Mouse (Mus musculus): ENCODE results near the gene Tesk2. TPM values are rescaled to one million over a fixed set of nuclear protein-coding genes. Genes with fewer than 3 reads are reported as not detected.
"Not testable (repeated sequence)": the region's sequence is repeated elsewhere in the genome, so short reads cannot be mapped to it uniquely, and the experiment has no call there.

Gene Tesk2
- polyA plus RNA-seq, 1 experiment from 2014 or later, result 4.3 TPM

DNA sequence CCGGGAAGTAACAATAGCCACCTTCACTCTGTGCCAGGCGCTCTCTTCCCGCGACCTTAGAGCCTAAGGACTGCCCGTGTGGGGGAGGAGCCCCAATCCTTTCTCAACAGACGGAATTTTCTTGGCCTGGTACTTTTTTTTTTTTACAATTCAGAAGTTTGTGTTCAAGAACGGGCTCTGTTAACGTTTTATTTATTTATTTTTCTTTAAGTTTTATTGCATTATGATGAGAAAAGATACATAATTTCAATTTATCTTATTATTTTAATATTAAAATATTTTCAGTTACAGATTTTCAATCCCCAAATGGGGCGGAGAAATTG is 100.9 kb downstream of the Tesk2 start, which contains the start of gene Hpdl:
Gene Hpdl (minus strand): TSS at position 14 of the 323 bp plus-strand sequence.
- no peaks in the 10 kb centered on the region for H3K9me3 ChIP-seq (ENCODE audit: control insufficient read depth, low read length)
- ATAC-seq, result no peak
- 13% methylated on average over 9 of the region's 9 CpGs for WGBS

DNA sequence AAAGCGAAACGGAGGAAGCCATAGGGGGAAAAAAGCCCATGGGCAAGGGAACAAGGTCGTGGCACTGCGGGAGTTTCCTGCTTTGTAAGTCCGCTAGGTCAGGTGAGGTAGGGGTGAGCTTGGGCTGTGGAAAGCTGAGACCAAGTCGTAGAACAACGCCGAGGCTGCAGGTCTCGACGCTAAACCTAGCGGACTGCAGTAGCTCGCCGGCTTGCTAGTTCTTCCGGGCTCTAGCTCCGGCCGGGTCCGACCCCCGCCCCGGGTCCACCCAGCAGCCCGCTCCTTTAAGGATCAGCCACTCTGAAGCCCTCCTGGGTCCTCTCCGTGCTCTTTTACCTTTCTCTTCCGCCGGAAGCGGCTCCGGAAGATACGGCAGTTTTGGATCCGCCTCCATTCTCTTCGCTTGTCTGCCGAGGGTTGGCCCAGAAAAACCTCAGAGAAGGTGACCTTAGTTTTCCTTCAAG is 103.8 kb downstream of the Tesk2 start:
- H3K4me3 ChIP-seq (replicated peaks; ENCODE audit: low read length), result peak overlapping the region; percentile 52
- H3K9ac ChIP-seq (replicated peaks; ENCODE audit: low read depth, low read length), result peak overlapping the region; percentile 66
- peaks cover 8% of the 10 kb centered on the region; the same call in 1 of the 2 replicates for H3K27me3 ChIP-seq (replicated peaks; ENCODE audit: control insufficient read depth, insufficient read depth, low read length)
- peak overlapping the region; percentile 63 for H3K4me2 ChIP-seq (ENCODE audit: low read length)
- H3K27ac ChIP-seq (ENCODE audit: low read length), result 0 out of 2 replicates have a peak overlapping the region, but pooled peaks have one; percentile 8
- no peaks in the 10 kb centered on the region for H3K9me3 ChIP-seq (ENCODE audit: control insufficient read depth, low read length)
- H3K4me1 ChIP-seq (replicated peaks; ENCODE audit: control insufficient read depth, insufficient read depth, low read length), result peaks cover 20% of the 10 kb centered on the region
- peak; percentile 60 for ATAC-seq
- H3K36me3 ChIP-seq (ENCODE audit: control insufficient read depth, insufficient read depth), result no peaks in the 10 kb centered on the region
- 2% methylated on average over 29 of the region's 29 CpGs for WGBS

More for the DNA sequence above, 100.9 kb downstream of the Tesk2 start, which contains the start of gene Hpdl:
- Histone ChIP-seq H3K27ac (ENCODE audit: low read length) (no peak within 1 kb of the TSS), H3K27me3 (replicated peaks; ENCODE audit: control insufficient read depth, insufficient read depth, low read length) (peaks cover 8% of the 10 kb centered on the region; the same call in 1 of the 2 replicates), H3K4me3 (replicated peaks; ENCODE audit: low read length) (peak within 1 kb of the TSS; percentile 43), H3K36me3 (ENCODE audit: control insufficient read depth, insufficient read depth) (no peaks in the 10 kb centered on the region), H3K4me1 (replicated peaks; ENCODE audit: control insufficient read depth, insufficient read depth, low read length) (peaks cover 18% of the 10 kb centered on the region), H3K4me2 (ENCODE audit: low read length) (peak within 1 kb of the TSS; percentile 91), H3K9ac (replicated peaks; ENCODE audit: low read depth, low read length) (peak within 1 kb of the TSS; percentile 54)

DNA sequence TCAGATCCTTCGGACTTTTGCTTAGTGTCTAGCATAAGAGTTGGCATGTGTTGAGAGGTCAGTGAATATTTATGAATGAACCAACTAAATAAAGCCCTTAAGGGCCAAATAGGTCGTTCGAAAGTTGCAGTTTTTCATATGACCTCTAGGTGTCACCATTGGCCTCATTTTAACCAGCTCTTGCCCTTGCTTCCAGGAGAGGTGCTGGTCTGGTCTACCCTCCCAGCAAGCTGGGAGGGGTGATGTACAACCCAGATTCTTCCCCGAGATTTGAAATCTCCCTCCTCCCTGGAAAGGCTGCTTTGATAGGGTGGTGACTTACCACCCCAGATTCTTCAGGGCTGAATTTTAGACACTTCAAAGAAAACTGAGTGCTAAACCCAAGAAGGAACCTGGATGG is 107.1 kb downstream of the Tesk2 start:
- no peak overlapping the region for H3K27ac ChIP-seq (ENCODE audit: low read length)
- peak; percentile 56 for ATAC-seq
- H3K9ac ChIP-seq (replicated peaks; ENCODE audit: low read depth, low read length), result no peak overlapping the region
- H3K36me3 ChIP-seq (ENCODE audit: control insufficient read depth, insufficient read depth), result no peaks in the 10 kb centered on the region
- H3K4me3 ChIP-seq (replicated peaks; ENCODE audit: low read length), result no peak overlapping the region
- no peaks in the 10 kb centered on the region for H3K9me3 ChIP-seq (ENCODE audit: control insufficient read depth, low read length)
- 3% methylated on average over 4 of the region's 4 CpGs for WGBS
- H3K4me1 ChIP-seq (replicated peaks; ENCODE audit: control insufficient read depth, insufficient read depth, low read length), result peaks cover 15% of the 10 kb centered on the region
- H3K27me3 ChIP-seq (replicated peaks; ENCODE audit: control insufficient read depth, insufficient read depth, low read length), result no peaks in the 10 kb centered on the region
- no peak overlapping the region for H3K4me2 ChIP-seq (ENCODE audit: low read length)

DNA sequence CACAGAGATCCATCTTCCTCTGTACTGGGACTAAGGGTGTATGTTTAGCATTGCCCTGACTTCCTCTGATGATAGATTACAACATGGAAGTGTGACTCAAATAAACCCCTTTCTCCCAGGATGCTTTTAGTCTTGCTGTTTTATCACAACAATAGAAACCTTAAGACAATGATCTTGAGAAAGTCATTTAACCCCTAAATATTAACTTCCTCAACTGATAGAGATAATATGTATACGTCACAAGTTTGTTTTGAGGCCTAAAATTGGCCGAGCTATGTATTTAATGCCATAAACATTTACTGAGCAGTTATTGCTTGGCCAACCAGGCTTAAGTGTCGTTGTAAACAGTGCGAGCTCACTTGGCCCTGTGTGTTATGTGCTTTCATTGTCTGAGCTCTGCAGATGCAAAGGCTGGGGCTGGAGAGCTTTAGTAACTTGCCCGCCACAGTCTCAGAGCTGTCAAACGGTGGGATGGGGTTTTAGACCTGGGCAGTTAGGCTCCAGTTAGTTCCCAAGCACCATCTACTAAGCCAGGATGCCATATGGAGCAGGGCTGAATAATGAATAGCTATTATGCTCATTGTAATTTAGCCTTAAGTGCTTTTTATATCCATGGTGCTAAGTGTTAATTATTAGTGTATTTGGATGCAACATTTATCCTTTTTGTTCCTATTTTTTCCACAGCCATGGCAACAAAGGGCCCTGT is 108.8 kb downstream of the Tesk2 start:
- peak overlapping the region; percentile 76 for H3K27ac ChIP-seq (ENCODE audit: low read length)
- H3K4me2 ChIP-seq (ENCODE audit: low read length), result no peak overlapping the region
- no peaks in the 10 kb centered on the region for H3K9me3 ChIP-seq (ENCODE audit: control insufficient read depth, low read length)
- WGBS, result 25% methylated on average over 6 of the region's 6 CpGs
- ATAC-seq, result peak; percentile 56; the same call in 1 of the 2 replicates
- H3K9ac ChIP-seq (replicated peaks; ENCODE audit: low read depth, low read length), result peak overlapping the region; percentile 22
- no peak overlapping the region for H3K4me3 ChIP-seq (replicated peaks; ENCODE audit: low read length)
- no peaks in the 10 kb centered on the region for H3K36me3 ChIP-seq (ENCODE audit: control insufficient read depth, insufficient read depth)
- H3K27me3 ChIP-seq (replicated peaks; ENCODE audit: control insufficient read depth, insufficient read depth, low read length), result no peaks in the 10 kb centered on the region
- H3K4me1 ChIP-seq (replicated peaks; ENCODE audit: control insufficient read depth, insufficient read depth, low read length), result peaks cover 15% of the 10 kb centered on the region

DNA sequence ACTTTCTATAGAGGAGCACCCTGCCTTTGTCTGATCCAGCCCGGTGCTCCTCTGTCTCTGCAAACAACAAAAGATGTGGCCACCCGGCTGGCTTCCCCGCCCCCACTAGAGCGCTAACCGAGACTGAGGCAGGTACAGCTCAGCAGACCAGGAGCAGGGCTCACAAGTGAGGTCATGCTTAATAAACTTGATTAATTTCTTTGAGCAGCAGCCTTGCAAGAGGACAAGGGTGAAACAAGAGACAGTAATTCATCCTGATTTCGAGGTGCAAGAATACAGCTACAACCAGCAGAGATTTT is 109.3 kb downstream of the Tesk2 start:
- ATAC-seq, result peak; percentile 57; the same call in 1 of the 2 replicates
- no peaks in the 10 kb centered on the region for H3K9me3 ChIP-seq (ENCODE audit: control insufficient read depth, low read length)
- H3K9ac ChIP-seq (replicated peaks; ENCODE audit: low read depth, low read length), result peak overlapping the region; percentile 4
- H3K27me3 ChIP-seq (replicated peaks; ENCODE audit: control insufficient read depth, insufficient read depth, low read length), result no peaks in the 10 kb centered on the region
- H3K4me1 ChIP-seq (replicated peaks; ENCODE audit: control insufficient read depth, insufficient read depth, low read length), result peaks cover 14% of the 10 kb centered on the region
- 10% methylated on average over 6 of the region's 6 CpGs for WGBS
- H3K4me3 ChIP-seq (replicated peaks; ENCODE audit: low read length), result no peak overlapping the region
- H3K4me2 ChIP-seq (ENCODE audit: low read length), result no peak overlapping the region
- H3K36me3 ChIP-seq (ENCODE audit: control insufficient read depth, insufficient read depth), result no peaks in the 10 kb centered on the region
- peak overlapping the region; percentile 76 for H3K27ac ChIP-seq (ENCODE audit: low read length)

DNA sequence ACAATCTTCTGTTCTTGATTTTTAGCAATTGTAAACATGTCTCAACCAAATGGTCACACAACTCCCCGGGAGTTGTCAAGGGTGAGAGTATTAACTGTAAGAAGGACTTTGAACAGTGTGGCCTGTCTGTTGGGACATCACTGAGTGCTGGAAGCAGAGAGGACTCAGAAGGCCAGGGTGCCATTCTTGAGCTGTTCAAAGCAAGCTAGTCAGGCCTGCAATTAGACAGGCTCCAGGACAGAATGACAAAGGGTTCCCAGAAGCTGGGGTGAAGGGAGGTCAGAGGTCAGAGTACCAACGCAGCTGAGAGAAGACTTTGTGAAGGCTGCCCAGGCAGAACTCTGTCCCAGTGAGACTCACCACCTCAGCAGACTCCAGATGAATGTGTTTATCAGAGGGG is 118.3 kb downstream of the Tesk2 start:
- H3K9ac ChIP-seq (replicated peaks; ENCODE audit: low read depth, low read length), result no peak overlapping the region
- 0 out of 2 replicates have a peak, but pooled peaks cover 2% of the 10 kb centered on the region for H3K27me3 ChIP-seq (replicated peaks; ENCODE audit: control insufficient read depth, insufficient read depth, low read length)

DNA sequence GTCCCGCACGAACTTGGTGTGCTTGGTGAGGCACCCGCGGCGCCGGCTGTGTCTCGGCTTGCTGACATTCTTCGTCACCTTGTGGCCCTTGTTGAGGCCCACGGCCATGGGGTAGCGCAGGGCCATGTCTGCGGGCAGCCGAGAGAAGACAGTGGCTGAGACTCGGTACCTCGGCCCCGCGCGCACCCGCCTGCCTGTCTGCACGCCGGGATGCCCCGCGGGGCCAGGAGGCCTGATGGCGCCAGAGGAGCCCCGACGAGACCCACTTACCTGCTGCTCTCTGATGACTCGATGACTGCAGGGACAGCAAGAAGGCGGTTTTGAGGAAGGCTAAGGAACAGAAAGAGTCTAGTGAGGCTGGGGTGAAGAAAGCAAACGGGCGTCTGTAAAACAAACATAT is 119.3 kb downstream of the Tesk2 start:
- not testable (repeated sequence) for H3K36me3 ChIP-seq (ENCODE audit: control insufficient read depth, insufficient read depth); H3K4me3 ChIP-seq (replicated peaks; ENCODE audit: low read length); H3K9me3 ChIP-seq (ENCODE audit: control insufficient read depth, low read length); H3K27me3 ChIP-seq (replicated peaks; ENCODE audit: control insufficient read depth, insufficient read depth, low read length); H3K9ac ChIP-seq (replicated peaks; ENCODE audit: low read depth, low read length); H3K27ac ChIP-seq (ENCODE audit: low read length); H3K4me1 ChIP-seq (replicated peaks; ENCODE audit: control insufficient read depth, insufficient read depth, low read length); ATAC-seq; H3K4me2 ChIP-seq (ENCODE audit: low read length)
- WGBS, result 44% methylated on average over 21 of the region's 29 CpGs

More for the DNA sequence above, 118.3 kb downstream of the Tesk2 start:
- no peak overlapping the region for H3K4me2 ChIP-seq (ENCODE audit: low read length)
- WGBS, result 26% methylated on average over 2 of the region's 2 CpGs
- no peaks in the 10 kb centered on the region for H3K4me1 ChIP-seq (replicated peaks; ENCODE audit: control insufficient read depth, insufficient read depth, low read length)
- H3K9me3 ChIP-seq (ENCODE audit: control insufficient read depth, low read length), result no peaks in the 10 kb centered on the region
- H3K27ac ChIP-seq (ENCODE audit: low read length), result no peak overlapping the region
- no peak for ATAC-seq
- H3K36me3 ChIP-seq (ENCODE audit: control insufficient read depth, insufficient read depth), result no peaks in the 10 kb centered on the region
- no peak overlapping the region for H3K4me3 ChIP-seq (replicated peaks; ENCODE audit: low read length)

DNA sequence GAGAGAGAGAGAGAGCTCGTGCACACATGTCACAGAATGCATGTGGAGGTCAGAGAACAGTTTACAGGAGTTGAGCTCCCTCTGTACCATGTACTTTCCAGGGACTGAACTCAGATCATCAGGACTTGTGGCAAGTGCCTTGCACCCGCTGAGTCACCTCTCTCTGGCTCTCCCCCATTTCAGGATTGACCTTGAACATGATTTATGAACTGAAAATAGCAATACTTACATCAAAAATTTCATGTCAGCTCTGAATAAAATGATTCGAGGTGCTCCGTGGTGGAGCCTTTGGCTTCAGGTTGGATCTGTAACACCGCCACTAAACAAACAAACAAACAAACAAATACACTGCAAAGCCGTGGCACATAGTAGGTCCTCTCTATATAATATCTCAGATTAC is 120.1 kb downstream of the Tesk2 start:
- Histone ChIP-seq H3K4me3 (replicated peaks; ENCODE audit: low read length) (no peak overlapping the region), H3K4me1 (replicated peaks; ENCODE audit: control insufficient read depth, insufficient read depth, low read length) (no peaks in the 10 kb centered on the region), H3K9ac (replicated peaks; ENCODE audit: low read depth, low read length) (no peak overlapping the region), H3K27me3 (replicated peaks; ENCODE audit: control insufficient read depth, insufficient read depth, low read length) (0 out of 2 replicates have a peak, but pooled peaks cover 2% of the 10 kb centered on the region), H3K27ac (ENCODE audit: low read length) (no peak overlapping the region), H3K36me3 (ENCODE audit: control insufficient read depth, insufficient read depth) (no peaks in the 10 kb centered on the region), H3K4me2 (ENCODE audit: low read length) (no peak overlapping the region), H3K9me3 (ENCODE audit: control insufficient read depth, low read length) (no peaks in the 10 kb centered on the region)
- 90% methylated on average over 6 of the region's 6 CpGs for WGBS
- ATAC-seq, result no peak

DNA sequence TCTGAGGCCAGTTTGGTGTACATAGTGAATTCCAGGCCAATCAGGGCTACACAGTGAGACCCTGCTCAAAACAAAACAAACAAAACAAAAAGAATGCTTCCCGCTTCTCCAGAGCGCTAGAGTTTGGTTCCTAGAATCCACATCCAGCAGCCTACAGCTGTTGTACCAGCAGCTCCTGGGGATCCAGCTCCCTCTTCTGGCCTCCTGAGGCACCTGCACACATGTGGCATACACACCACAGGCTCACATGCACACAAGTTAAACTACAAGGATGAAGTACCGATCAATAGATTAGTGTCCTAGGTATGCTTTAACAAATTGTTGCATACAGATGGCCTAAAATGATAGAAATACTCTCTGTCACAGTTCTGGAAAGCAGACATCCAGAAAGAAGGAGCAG is 123.6 kb downstream of the Tesk2 start:
- Histone ChIP-seq H3K36me3 (ENCODE audit: control insufficient read depth, insufficient read depth) (no peaks in the 10 kb centered on the region), H3K27me3 (replicated peaks; ENCODE audit: control insufficient read depth, insufficient read depth, low read length) (no peaks in the 10 kb centered on the region), H3K27ac (ENCODE audit: low read length) (no peak overlapping the region), H3K9me3 (ENCODE audit: control insufficient read depth, low read length) (no peaks in the 10 kb centered on the region), H3K9ac (replicated peaks; ENCODE audit: low read depth, low read length) (no peak overlapping the region), H3K4me3 (replicated peaks; ENCODE audit: low read length) (no peak overlapping the region), H3K4me2 (ENCODE audit: low read length) (no peak overlapping the region), H3K4me1 (replicated peaks; ENCODE audit: control insufficient read depth, insufficient read depth, low read length) (no peaks in the 10 kb centered on the region)
- WGBS, result 92% methylated on average over 3 of the region's 3 CpGs
- ATAC-seq, result no peak

Measured in forebrain, embryonic 16.5 days (tissue).